Mouse (Mus musculus) CH12.LX (cell line): ENCODE measurements around the gene Krtap17-1. TPM values are rescaled to one million over a fixed set of nuclear protein-coding genes. Genes with fewer than 3 reads are reported as not detected.

Experiments used
- DNase-seq: peaks from one replicate; pipeline ENCODE4 v3.0.0-alpha.2; 2013; ENCODE audit errors: extremely low read depth
- H3K27ac ChIP-seq: 2 replicates; pipeline ENCODE4 v1.5.1; 2012; ENCODE audit warnings: low read depth, mild to moderate bottlenecking, control low read depth, moderate library complexity; ENCODE audit not compliant: insufficient read depth
- H3K27me3 ChIP-seq: replicated peaks from 2 replicates; pipeline ENCODE3; 2012; ENCODE audit warnings: inconsistent platforms
- H3K36me3 ChIP-seq, 2 experiments: replicated peaks in 1 of 2; 2 replicates each; pipeline versions ENCODE3 to v1.6.1; 2012; ENCODE audit warnings: inconsistent platforms in 1 of 2, low read length in 1 of 2, mild to moderate bottlenecking in 1 of 2, mixed read lengths in 1 of 2, moderate library complexity in 1 of 2; ENCODE audit not compliant: control insufficient read depth in 1 of 2, insufficient read depth in 1 of 2
- H3K4me1 ChIP-seq, 2 experiments: 2 replicates each; pipeline ENCODE4 v1.6.1; 2012; ENCODE audit warnings: inconsistent platforms in 1 of 2, moderate library complexity in 1 of 2; ENCODE audit not compliant: insufficient read depth in 2 of 2, control insufficient read depth in 1 of 2
- H3K4me2 ChIP-seq: 2 replicates; pipeline ENCODE4 v1.6.1; 2012; ENCODE audit warnings: low read depth, mild to moderate bottlenecking, control low read depth; ENCODE audit not compliant: poor library complexity, insufficient read depth, severe bottlenecking
- H3K4me3 ChIP-seq, 3 experiments: fragments of 150-350 bp in 1 of 3; sonication (generic) in 1 of 3; replicated peaks in 1 of 3; 2 replicates each; pipeline versions ENCODE3 to v1.5.1; 2011 to 2012; ENCODE audit warnings: low read depth in 2 of 3, low read length in 2 of 3, mild to moderate bottlenecking in 2 of 3, moderate library complexity in 2 of 3, control low read depth in 1 of 3, improper control_type of control experiment in 1 of 3, inconsistent platforms in 1 of 3, mixed read lengths in 1 of 3; ENCODE audit not compliant: poor library complexity in 1 of 3
- H3K79me2 ChIP-seq: replicated peaks from 2 replicates; pipeline ENCODE4 v1.6.1; 2012; ENCODE audit warnings: mild to moderate bottlenecking, moderate library complexity; ENCODE audit not compliant: control insufficient read depth, poor library complexity, insufficient read depth, severe bottlenecking; ENCODE audit errors: extremely low read depth
- H3K9ac ChIP-seq: 2 replicates; pipeline ENCODE4 v1.6.1; 2012; ENCODE audit warnings: low read depth, mild to moderate bottlenecking, control low read depth, moderate library complexity; ENCODE audit not compliant: insufficient read depth
- H3K9me3 ChIP-seq: replicated peaks from 2 replicates; pipeline ENCODE3; 2012; ENCODE audit warnings: low read length, inconsistent platforms, mixed read lengths
- CHD1 ChIP-seq: IDR thresholded peaks from 2 replicates; pipeline ENCODE4 v1.6.1; 2012; ENCODE audit warnings: low read depth, low read length, improper control_type of control experiment, inconsistent platforms
- CTCF ChIP-seq, 2 experiments: IDR thresholded peaks in 1 of 2; conservative IDR thresholded peaks in 1 of 2; 2 replicates each; pipeline ENCODE4 v1.5.1; 2011 to 2012; ENCODE audit warnings: low read depth in 2 of 2, low read length in 2 of 2, improper control_type of control experiment in 1 of 2, inconsistent platforms in 1 of 2, mild to moderate bottlenecking in 1 of 2, moderate library complexity in 1 of 2
- E2F4 ChIP-seq: IDR thresholded peaks from 2 replicates; pipeline ENCODE4 v1.6.1; 2011; ENCODE audit warnings: low read depth, low read length, improper control_type of control experiment; ENCODE audit not compliant: insufficient replicate concordance
- ETS1 ChIP-seq: conservative IDR thresholded peaks from 2 replicates; pipeline ENCODE4 v1.6.1; 2012; ENCODE audit warnings: low read depth, mild to moderate bottlenecking, inconsistent platforms, low read length, improper control_type of control experiment, moderate library complexity
- GABPA ChIP-seq: IDR thresholded peaks from 2 replicates; pipeline ENCODE4 v1.6.1; 2012; ENCODE audit warnings: low read depth, low read length, improper control_type of control experiment, inconsistent platforms; ENCODE audit not compliant: insufficient replicate concordance
- HCFC1 ChIP-seq: IDR thresholded peaks from 2 replicates; pipeline ENCODE4 v1.6.1; 2012; ENCODE audit warnings: low read depth, mild to moderate bottlenecking, inconsistent platforms, low read length, improper control_type of control experiment
- JUND ChIP-seq: conservative IDR thresholded peaks from 2 replicates; pipeline ENCODE4 v1.6.1; 2011; ENCODE audit warnings: low read depth, low read length, improper control_type of control experiment
- KAT2A ChIP-seq: IDR thresholded peaks from 2 replicates; pipeline ENCODE4 v1.6.1; 2012; ENCODE audit warnings: low read length, improper control_type of control experiment, inconsistent platforms; ENCODE audit not compliant: insufficient replicate concordance
- MAX ChIP-seq: IDR thresholded peaks from 2 replicates; pipeline ENCODE4 v1.6.1; 2011; ENCODE audit warnings: low read length, improper control_type of control experiment
- MEF2A ChIP-seq: IDR thresholded peaks from 2 replicates; pipeline ENCODE4 v1.6.1; 2014; ENCODE audit warnings: low read depth, mild to moderate bottlenecking, inconsistent platforms, low read length, improper control_type of control experiment, borderline replicate concordance
- MXI1 ChIP-seq: IDR thresholded peaks from 2 replicates; pipeline ENCODE4 v1.6.1; 2011; ENCODE audit warnings: mild to moderate bottlenecking, low read depth, low read length, improper control_type of control experiment
- MYC ChIP-seq: IDR thresholded peaks from 2 replicates; pipeline ENCODE4 v1.6.1; 2011; ENCODE audit warnings: low read depth, mild to moderate bottlenecking, improper control_type of control experiment, low read length
- NRF1 ChIP-seq: IDR thresholded peaks from 2 replicates; pipeline ENCODE4 v1.6.1; 2014; ENCODE audit warnings: low read depth, mild to moderate bottlenecking, inconsistent platforms, low read length, improper control_type of control experiment, moderate library complexity
- RAD21 ChIP-seq: IDR thresholded peaks from 2 replicates; pipeline ENCODE4 v1.6.1; 2011; ENCODE audit warnings: low read depth, mild to moderate bottlenecking, low read length, improper control_type of control experiment, moderate library complexity
- RCOR1 ChIP-seq: conservative IDR thresholded peaks from 2 replicates; pipeline ENCODE4 v1.6.1; 2012; ENCODE audit warnings: low read depth, mild to moderate bottlenecking, inconsistent platforms, low read length, improper control_type of control experiment
- SMC3 ChIP-seq: IDR thresholded peaks from 2 replicates; pipeline ENCODE4 v1.6.1; 2011; ENCODE audit warnings: low read depth, low read length, improper control_type of control experiment
- TBP ChIP-seq: conservative IDR thresholded peaks from 2 replicates; pipeline ENCODE4 v1.6.1; 2011; ENCODE audit warnings: low read depth, low read length, improper control_type of control experiment
- TCF12 ChIP-seq: IDR thresholded peaks from 2 replicates; pipeline ENCODE4 v1.6.1; 2014; ENCODE audit warnings: low read depth, mild to moderate bottlenecking, inconsistent platforms, low read length, improper control_type of control experiment
- UBTF ChIP-seq: IDR thresholded peaks from 2 replicates; pipeline ENCODE4 v1.6.1; 2012; ENCODE audit warnings: low read depth, mild to moderate bottlenecking, inconsistent platforms, low read length, improper control_type of control experiment, moderate library complexity
- USF1 ChIP-seq: IDR thresholded peaks from 2 replicates; pipeline ENCODE4 v1.6.1; 2014; ENCODE audit warnings: low read depth, mild to moderate bottlenecking, inconsistent platforms, low read length, improper control_type of control experiment
- ZKSCAN1 ChIP-seq: IDR thresholded peaks from 2 replicates; pipeline ENCODE4 v1.6.1; 2012; ENCODE audit warnings: low read depth, inconsistent platforms, low read length, improper control_type of control experiment, borderline replicate concordance
- dilution Hi-C: fragments of 300-500 bp; cut with MboI; formaldehyde crosslinking; loops from 2 replicates; pipeline ENCODE4 v1.14.3; 2020; ENCODE audit warnings: low sequenced_read_pairs; ENCODE audit not compliant: extremely low pct_unique_long_range_greater_than_20kb, extremely low pct_ligation_motif_present
- in situ Hi-C: fragments of 300-500 bp; cut with MboI; formaldehyde crosslinking; loops from 3 replicates; pipeline ENCODE4 v1.14.3; 2019; ENCODE audit warnings: low sequenced_read_pairs, low pct_ligation_motif_present, low pct_unique_long_range_greater_than_20kb, mixed read lengths
- polyA plus RNA-seq: library from polyadenylated mRNA; unstranded; fragments of >175 nt; gene quantifications from 2 replicates; pipeline ENCODE4 v1.2.1, GENCODE M21; 2012; ENCODE audit warnings: low read depth; ENCODE audit not compliant: insufficient read length
- total RNA-seq, 2 experiments: library from RNA; depleted of rRNA; stranded (reverse); fragments of 300-350 nt in 1 of 2; fragments of >200 nt in 1 of 2; gene quantifications; 2 replicates each; pipeline ENCODE4 v1.2.3; 2012 to 2014

Krtap17-1 gene
- total and polyA plus RNA-seq, 3 experiments, result not detected

GRCm38 (mm10) chr11:99965961-99966360 is 27.8 kb downstream of the Krtap17-1 start:
- H3K79me2 ChIP-seq, result no peaks in the 10 kb centered on the region; the same call in 1 of the 2 replicates
- H3K27ac ChIP-seq, result no peak overlapping the region
- H3K36me3 ChIP-seq, result no peaks in the 10 kb centered on the region
- H3K9me3 ChIP-seq, result no peaks in the 10 kb centered on the region
- H3K4me2 ChIP-seq, result no peak overlapping the region
- peaks cover 82% of the 10 kb centered on the region for H3K27me3 ChIP-seq
- in situ Hi-C loops, result no loop called here
- dilution Hi-C loops, result no loop called here
- H3K4me3 ChIP-seq, result no peak overlapping the region
- no peak for TF ChIP-seq JUND
- DNase-seq, result no peak
- no peaks in the 10 kb centered on the region for H3K4me1 ChIP-seq
- H3K9ac ChIP-seq, result no peak overlapping the region

GRCm38 (mm10) chr11:99964213-99964612 is 29.6 kb downstream of the Krtap17-1 start:
- peaks cover 86% of the 10 kb centered on the region for H3K27me3 ChIP-seq
- TF ChIP-seq CHD1, result no peak
- no peak for TF ChIP-seq HCFC1
- TF ChIP-seq MEF2A, result no peak
- TF ChIP-seq RAD21, result peak; percentile 35
- TF ChIP-seq CTCF (conservative IDR thresholded peaks at IDR 0.05 in 1 of 2, IDR thresholded peaks at IDR 0.05 in 1 of 2; ENCODE audit: low read depth in 2 of 2, low read length in 2 of 2), result peak; percentile 17 to 58; a peak in 3 of 4 replicates
- TF ChIP-seq E2F4, result no peak
- no peak for TF ChIP-seq GABPA
- TF ChIP-seq UBTF, result no peak
- peak; percentile 28 for TF ChIP-seq SMC3
- no peak for TF ChIP-seq TBP
- TF ChIP-seq ZKSCAN1, result no peak
- TF ChIP-seq NRF1, result no peak
- TF ChIP-seq RCOR1, result no peak
- TF ChIP-seq MYC, result no peak
- no peak for TF ChIP-seq MAX
- no peak for TF ChIP-seq ETS1
- TF ChIP-seq TCF12, result no peak
- no peak for TF ChIP-seq MXI1
- TF ChIP-seq KAT2A, result no peak
- no peak for TF ChIP-seq USF1
- TF ChIP-seq, all 38 proteins: peak for 3
- H3K27ac ChIP-seq, result no peak overlapping the region
- H3K4me2 ChIP-seq, result no peak overlapping the region
- DNase-seq, result peak; percentile 12
- no peaks in the 10 kb centered on the region; the same call in 1 of the 2 replicates for H3K79me2 ChIP-seq
- no peaks in the 10 kb centered on the region for H3K9me3 ChIP-seq
- H3K4me3 ChIP-seq, result no peak overlapping the region
- H3K4me1 ChIP-seq, result no peaks in the 10 kb centered on the region
- H3K9ac ChIP-seq, result no peak overlapping the region
- dilution Hi-C loops (no loop called here), in situ Hi-C loops (no loop called here)
- no peaks in the 10 kb centered on the region for H3K36me3 ChIP-seq
